Mouse (Mus musculus) limb, embryonic 10.5 days (tissue): ENCODE measurements at regions not wholly inside any gene's neighbourhood (a gene's known extent, or its start where the extent isn't known, plus 50 kb on each side); places are given as distances from the start of the nearest gene placed in this dataset.

Experiments used
- DNase-seq: peaks from one replicate; pipeline ENCODE4 v3.0.0-alpha.2; 2017; ENCODE audit warnings: low spot score
- H3K27ac ChIP-seq: fragments of 300-500 bp; sonication (generic); 2 replicates; pipeline ENCODE4 v1.5.1; 2016; ENCODE audit warnings: mild to moderate bottlenecking
- H3K27me3 ChIP-seq: fragments of 300-500 bp; sonication (generic); 2 replicates; pipeline ENCODE4 v1.6.1; 2016; ENCODE audit warnings: low read depth, mild to moderate bottlenecking; ENCODE audit not compliant: poor library complexity, severe bottlenecking
- H3K36me3 ChIP-seq: fragments of 300-500 bp; sonication (generic); 2 replicates; pipeline ENCODE4 v1.6.1; 2016; ENCODE audit warnings: mild to moderate bottlenecking, moderate library complexity
- H3K4me1 ChIP-seq: fragments of 300-500 bp; sonication (generic); 2 replicates; pipeline ENCODE4 v1.6.1; 2016
- H3K4me3 ChIP-seq: fragments of 300-500 bp; sonication (generic); 2 replicates; pipeline ENCODE4 v1.5.1; 2016; ENCODE audit warnings: mild to moderate bottlenecking, moderate library complexity
- H3K9me3 ChIP-seq: fragments of 300-500 bp; sonication (generic); replicated peaks from 2 replicates; pipeline ENCODE4 v1.6.1; 2016; ENCODE audit warnings: mild to moderate bottlenecking
- WGBS: fragments of 180-500 bp; shearing (Covaris S2); methylation state at CpG from one replicate; pipeline ENCODE4 v1.1.7; 2016; 5-methylcytosine and 5-hydroxymethylcytosine counted together

DNA sequence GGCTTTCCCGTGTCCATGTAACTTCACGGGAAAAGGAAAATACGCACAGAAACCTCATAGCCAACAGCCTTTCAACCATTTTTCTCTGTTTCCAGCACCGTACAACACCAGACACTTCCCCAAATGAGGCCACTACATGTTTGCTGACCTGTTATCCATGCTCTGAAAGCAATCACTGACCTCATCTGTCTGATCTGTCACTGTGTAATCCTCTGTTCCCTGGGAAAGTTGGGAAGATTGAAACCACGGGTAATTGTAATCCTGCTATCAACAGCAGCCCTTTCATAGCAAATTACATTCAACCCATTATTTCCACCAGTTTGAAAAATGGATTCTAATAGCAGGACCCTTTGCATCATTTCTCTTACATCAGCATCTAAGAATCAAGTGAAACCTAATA, 2798.2 kb upstream of the 5930422O12Rik start:
- DNase-seq = no peak
- no peaks in the 10 kb centered on the region for H3K9me3 ChIP-seq
- no peaks in the 10 kb centered on the region for H3K4me1 ChIP-seq
- H3K36me3 ChIP-seq = no peaks in the 10 kb centered on the region
- 84% methylated on average over 5 of the region's 5 CpGs for WGBS
- H3K27me3 ChIP-seq = no peaks in the 10 kb centered on the region
- H3K4me3 ChIP-seq = no peak overlapping the region
- no peak overlapping the region for H3K27ac ChIP-seq

DNA sequence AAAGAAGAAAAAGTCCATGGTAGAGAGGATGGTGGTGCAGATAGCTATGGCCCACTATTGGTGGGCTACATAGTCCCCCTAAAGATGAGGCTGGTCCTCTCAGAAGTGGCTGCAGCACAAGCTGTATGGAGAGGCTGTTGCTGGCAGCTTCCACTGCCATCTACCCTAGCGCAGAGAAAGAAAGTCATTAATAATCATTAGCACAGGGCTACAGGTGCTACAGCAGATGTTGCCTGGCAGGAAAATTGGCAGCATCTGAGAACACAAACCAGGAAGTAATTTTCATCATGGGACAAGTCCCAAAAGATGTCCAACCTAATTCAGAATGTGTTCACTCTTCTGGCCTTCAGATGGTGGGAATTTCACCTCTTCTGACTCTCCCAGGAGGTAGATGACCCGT, 2791.7 kb upstream of the 5930422O12Rik start:
- WGBS = 77% methylated on average over 2 of the region's 2 CpGs
- no peaks in the 10 kb centered on the region for H3K36me3 ChIP-seq
- no peaks in the 10 kb centered on the region for H3K4me1 ChIP-seq
- no peak overlapping the region for H3K4me3 ChIP-seq
- no peak overlapping the region for H3K27ac ChIP-seq
- no peaks in the 10 kb centered on the region for H3K27me3 ChIP-seq
- no peak for DNase-seq
- no peaks in the 10 kb centered on the region for H3K9me3 ChIP-seq

DNA sequence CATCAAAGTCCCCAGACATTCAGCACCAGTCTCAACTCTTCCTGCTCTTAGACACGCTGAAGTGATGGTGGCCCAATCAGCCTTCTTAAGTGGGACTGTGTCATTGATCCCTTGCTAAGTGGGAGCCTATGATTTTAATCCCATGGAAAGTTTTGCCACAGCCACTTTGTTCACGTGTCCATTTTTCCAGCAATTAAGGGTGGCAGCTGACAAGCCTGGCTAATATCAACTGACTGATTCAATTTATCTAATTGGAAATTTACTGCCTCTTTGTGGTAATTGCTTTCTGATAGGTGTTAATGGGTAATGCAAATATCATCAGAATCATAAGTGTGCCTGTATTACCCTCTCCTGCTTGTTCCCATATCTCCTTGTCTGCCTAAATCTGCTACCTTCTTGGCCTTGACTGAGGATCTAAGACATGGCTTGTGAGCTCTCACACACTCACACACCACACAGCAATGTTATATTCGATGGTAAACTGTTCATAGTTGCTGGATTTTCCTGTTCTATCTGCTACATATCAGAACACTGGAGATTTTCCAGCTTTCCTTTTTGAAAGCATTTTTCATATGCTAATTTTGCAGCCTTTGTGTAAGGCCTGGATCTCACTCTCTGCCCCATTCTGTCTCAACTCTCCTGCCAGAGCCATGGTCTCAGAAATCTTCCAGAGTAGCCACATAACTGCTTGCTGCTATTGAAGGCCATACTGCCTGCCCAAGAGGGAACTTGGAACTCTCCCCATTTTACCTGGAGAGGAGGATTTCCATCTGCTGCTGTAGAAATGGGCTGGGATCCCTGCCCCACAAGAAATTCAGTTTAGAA, 2785.4 kb upstream of the 5930422O12Rik start:
- no peaks in the 10 kb centered on the region for H3K4me1 ChIP-seq
- no peak for DNase-seq
- 62% methylated on average over 3 of the region's 3 CpGs for WGBS
- H3K9me3 ChIP-seq = no peaks in the 10 kb centered on the region
- no peak overlapping the region for H3K27ac ChIP-seq
- H3K4me3 ChIP-seq = no peak overlapping the region
- H3K27me3 ChIP-seq = no peaks in the 10 kb centered on the region
- H3K36me3 ChIP-seq = no peaks in the 10 kb centered on the region

DNA sequence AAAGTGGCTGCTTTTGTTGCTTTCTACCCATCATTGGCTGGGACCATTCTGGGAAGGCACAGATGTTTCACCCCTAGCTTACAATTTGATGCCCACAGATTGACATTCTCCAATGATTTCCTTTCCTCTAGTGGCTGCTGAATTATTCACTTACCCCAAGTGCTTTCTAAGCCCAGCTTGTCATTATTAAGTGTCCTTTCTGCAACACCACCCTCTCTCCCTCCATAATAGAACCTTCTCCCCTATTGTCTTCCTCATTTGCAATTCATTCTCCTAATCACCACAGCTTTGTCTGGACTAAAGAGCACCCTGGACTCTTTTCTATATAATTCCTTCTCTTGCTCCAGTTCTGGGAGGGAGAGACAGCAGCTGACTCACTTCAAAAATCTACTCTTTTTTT, 2780.0 kb upstream of the 5930422O12Rik start:
- Histone ChIP-seq H3K9me3 (no peaks in the 10 kb centered on the region), H3K27ac (no peak overlapping the region), H3K36me3 (no peaks in the 10 kb centered on the region), H3K4me1 (no peaks in the 10 kb centered on the region), H3K4me3 (no peak overlapping the region), H3K27me3 (no peaks in the 10 kb centered on the region)
- no peak for DNase-seq

DNA sequence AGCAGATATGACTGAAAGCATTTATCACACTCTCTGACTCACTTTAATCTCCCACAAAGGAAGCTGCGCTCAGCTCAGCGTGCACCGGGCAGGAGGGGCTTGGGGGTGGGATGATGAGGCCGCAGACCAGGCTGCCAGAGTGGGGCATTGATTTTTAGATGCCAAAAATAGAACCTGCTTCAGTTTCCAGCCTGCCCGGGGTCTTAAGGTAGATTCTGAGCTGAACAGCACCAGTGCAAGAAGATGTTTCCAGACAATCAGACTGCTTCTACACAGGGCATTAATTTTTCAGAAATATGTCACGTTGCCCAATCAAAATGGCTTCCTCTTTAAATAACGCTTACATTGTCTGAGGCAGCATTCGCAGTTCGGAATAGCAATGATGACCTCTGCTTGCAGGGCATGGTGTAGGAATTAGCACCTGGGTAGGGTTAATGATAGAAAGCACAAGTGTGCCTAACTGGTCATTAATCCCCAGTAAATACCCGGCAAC, 2772.7 kb upstream of the 5930422O12Rik start:
- Histone ChIP-seq H3K27ac (no peak overlapping the region), H3K36me3 (no peaks in the 10 kb centered on the region), H3K27me3 (no peaks in the 10 kb centered on the region), H3K4me1 (peaks cover 8% of the 10 kb centered on the region), H3K4me3 (no peak overlapping the region), H3K9me3 (no peaks in the 10 kb centered on the region)
- DNase-seq = no peak
- WGBS = 75% methylated on average over 10 of the region's 10 CpGs

DNA sequence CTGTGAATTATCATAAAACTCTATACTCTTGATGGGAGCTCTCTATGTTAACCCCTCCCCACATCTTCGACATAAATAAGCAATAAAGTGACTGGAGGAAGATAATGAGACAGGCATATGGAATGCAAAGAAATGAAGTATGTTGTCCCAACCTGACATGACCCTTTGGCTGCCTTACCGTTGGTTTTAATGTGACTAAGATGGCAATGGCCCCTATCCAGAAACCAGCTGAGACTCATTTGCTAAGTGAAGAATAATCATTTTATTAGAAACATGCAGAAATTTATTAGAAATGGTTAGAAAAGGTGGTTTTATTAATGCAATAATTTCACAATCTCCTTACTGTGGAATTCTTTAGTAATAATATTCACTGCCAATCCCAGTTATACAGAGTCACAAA, 2767.2 kb upstream of the 5930422O12Rik start:
- Histone ChIP-seq H3K27ac (no peak overlapping the region), H3K4me3 (no peak overlapping the region), H3K36me3 (no peaks in the 10 kb centered on the region), H3K27me3 (no peaks in the 10 kb centered on the region), H3K9me3 (no peaks in the 10 kb centered on the region), H3K4me1 (peaks cover 2% of the 10 kb centered on the region; the same call in 1 of the 2 replicates)
- no peak for DNase-seq
- 78% methylated on average over 2 of the region's 2 CpGs for WGBS

DNA sequence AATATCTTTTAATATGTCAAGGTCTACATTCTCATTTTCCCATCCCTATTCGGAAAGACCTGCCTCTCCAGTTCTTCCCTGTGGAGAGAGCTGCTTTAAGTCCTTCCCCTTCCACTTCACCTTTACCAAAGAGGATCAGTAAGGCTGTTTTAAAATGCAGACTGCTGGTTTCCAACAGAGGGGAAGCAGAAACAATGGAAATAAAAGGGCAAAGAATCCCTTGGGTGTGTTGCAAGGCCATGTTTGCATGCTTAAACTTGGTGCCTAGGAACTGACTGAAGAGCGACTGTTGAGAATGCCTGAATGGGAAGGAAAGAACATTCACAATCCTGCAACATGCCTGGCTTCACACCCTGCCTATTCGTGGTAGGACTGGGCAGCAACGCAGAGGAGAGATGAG, 2759.1 kb upstream of the 5930422O12Rik start:
- Histone ChIP-seq H3K9me3 (no peaks in the 10 kb centered on the region), H3K27me3 (no peaks in the 10 kb centered on the region), H3K36me3 (no peaks in the 10 kb centered on the region), H3K27ac (no peak overlapping the region), H3K4me1 (no peaks in the 10 kb centered on the region), H3K4me3 (no peak overlapping the region)
- 75% methylated on average over 4 of the region's 4 CpGs for WGBS
- DNase-seq = no peak

DNA sequence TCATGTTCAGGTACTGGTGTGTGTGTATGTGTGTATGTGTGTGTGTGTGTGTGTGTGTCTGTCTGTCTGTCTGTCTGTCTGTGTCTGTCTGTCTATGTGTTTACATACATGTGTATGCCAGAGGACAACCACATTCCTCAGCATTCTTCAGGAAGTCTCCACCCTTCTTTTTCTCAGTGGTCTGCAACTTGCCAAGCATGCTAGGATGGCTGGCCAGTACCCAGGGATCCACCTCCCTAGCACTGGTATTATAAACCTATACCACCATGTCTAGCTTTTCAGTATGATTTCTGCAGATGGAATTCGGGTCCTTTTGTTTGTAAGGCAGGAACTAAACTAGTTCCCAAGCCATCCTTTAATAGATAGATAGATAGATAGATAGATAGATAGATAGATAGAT, 2751.1 kb upstream of the 5930422O12Rik start:
- DNase-seq = no peak
- Histone ChIP-seq H3K27ac (no peak overlapping the region), H3K4me3 (no peak overlapping the region), H3K36me3 (no peaks in the 10 kb centered on the region), H3K27me3 (no peaks in the 10 kb centered on the region), H3K4me1 (no peaks in the 10 kb centered on the region), H3K9me3 (no peaks in the 10 kb centered on the region)
- 90% methylated on average over 1 of the region's 1 CpGs for WGBS

DNA sequence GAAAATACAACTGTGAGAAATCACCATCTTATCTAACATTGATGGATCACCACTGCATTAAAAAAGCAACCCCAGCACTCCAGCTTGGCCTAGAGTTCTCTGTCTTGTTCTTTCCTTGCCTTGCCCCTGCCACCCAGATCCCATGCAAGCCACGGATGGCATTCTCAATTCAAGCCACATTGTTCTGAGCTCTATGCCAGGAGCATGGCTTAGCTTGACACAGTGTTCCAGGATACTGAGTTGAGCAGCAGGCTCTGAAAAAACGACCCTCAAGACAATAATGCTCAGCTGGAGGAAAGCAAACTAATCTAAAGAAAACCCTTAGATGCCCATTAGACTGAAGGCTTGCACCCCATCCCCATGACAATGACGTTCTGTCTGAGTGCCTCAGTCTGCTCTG, 2746.3 kb upstream of the 5930422O12Rik start:
- DNase-seq = no peak
- H3K4me3 ChIP-seq = no peak overlapping the region
- no peaks in the 10 kb centered on the region for H3K4me1 ChIP-seq
- WGBS = 69% methylated on average over 3 of the region's 3 CpGs
- H3K36me3 ChIP-seq = no peaks in the 10 kb centered on the region
- H3K9me3 ChIP-seq = no peaks in the 10 kb centered on the region
- no peaks in the 10 kb centered on the region for H3K27me3 ChIP-seq
- H3K27ac ChIP-seq = no peak overlapping the region

DNA sequence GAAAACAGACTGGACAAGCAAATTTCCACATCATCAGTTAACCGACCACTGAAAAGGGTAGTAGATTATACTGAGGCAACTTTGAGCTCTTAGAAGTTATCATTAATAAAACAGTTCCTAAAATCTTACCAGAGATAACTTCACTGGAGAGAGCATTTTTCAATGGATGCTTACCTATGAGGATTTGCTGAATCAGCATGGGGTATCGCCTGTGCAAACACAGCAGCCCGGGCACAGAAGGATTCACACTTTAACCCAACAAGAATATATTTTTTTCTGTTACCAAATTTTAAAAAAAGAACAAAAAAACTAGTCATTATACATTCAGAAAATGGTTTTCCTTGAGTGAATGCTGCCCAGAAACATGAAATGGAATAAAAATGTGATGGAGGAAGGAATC, 2742.0 kb upstream of the 5930422O12Rik start:
- Histone ChIP-seq H3K27me3 (no peaks in the 10 kb centered on the region), H3K27ac (no peak overlapping the region), H3K4me1 (no peaks in the 10 kb centered on the region), H3K36me3 (no peaks in the 10 kb centered on the region), H3K9me3 (no peaks in the 10 kb centered on the region), H3K4me3 (no peak overlapping the region)
- DNase-seq = no peak
- WGBS = 92% methylated on average over 3 of the region's 3 CpGs

DNA sequence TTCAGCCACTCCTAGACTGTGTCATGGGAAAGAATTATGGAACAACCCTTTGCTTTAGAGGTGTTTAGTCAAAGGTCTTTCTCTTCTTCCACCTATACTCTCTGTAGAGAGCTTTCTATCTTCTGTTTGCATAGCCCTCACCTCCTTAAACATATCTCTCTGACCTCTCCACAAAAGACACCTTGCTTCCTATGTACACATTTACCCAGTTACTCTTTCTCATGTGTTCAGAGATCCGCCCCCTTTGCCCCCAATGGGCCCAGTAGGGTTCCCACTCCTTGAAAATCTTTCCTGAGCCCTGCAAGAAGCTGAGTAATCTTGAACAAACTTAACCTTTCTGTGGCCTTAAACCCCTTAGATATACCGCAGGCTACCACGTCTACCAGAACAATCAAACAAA, 2734.4 kb upstream of the 5930422O12Rik start:
- H3K4me1 ChIP-seq = no peaks in the 10 kb centered on the region
- no peak overlapping the region for H3K27ac ChIP-seq
- no peaks in the 10 kb centered on the region for H3K36me3 ChIP-seq
- 89% methylated on average over 3 of the region's 3 CpGs for WGBS
- no peak for DNase-seq
- no peaks in the 10 kb centered on the region for H3K9me3 ChIP-seq
- no peak overlapping the region for H3K4me3 ChIP-seq
- H3K27me3 ChIP-seq = no peaks in the 10 kb centered on the region

DNA sequence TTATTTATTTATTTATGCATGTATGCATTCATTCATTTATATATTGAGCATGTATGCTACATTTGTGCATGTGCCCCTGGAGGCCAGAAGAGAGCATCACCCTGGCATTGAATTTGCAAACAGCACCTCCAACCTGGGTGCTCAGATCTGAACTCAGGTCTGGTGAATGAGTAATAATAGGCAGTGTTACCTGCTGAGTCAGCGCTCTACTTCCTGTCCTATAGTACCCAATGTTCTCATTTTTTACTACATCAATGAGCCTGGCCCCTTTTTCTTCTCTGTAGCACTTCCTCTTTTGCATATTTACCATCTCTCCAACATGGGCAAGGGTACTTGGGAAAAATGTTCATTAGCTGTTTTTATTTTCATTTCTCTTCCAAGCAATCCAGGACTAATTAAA, 2711.9 kb upstream of the 5930422O12Rik start:
- H3K27ac ChIP-seq = no peak overlapping the region
- no peak for DNase-seq
- WGBS = 74% methylated on average over 1 of the region's 1 CpGs
- H3K9me3 ChIP-seq = no peaks in the 10 kb centered on the region
- H3K4me1 ChIP-seq = no peaks in the 10 kb centered on the region
- no peaks in the 10 kb centered on the region for H3K36me3 ChIP-seq
- no peak overlapping the region for H3K4me3 ChIP-seq
- H3K27me3 ChIP-seq = no peaks in the 10 kb centered on the region

DNA sequence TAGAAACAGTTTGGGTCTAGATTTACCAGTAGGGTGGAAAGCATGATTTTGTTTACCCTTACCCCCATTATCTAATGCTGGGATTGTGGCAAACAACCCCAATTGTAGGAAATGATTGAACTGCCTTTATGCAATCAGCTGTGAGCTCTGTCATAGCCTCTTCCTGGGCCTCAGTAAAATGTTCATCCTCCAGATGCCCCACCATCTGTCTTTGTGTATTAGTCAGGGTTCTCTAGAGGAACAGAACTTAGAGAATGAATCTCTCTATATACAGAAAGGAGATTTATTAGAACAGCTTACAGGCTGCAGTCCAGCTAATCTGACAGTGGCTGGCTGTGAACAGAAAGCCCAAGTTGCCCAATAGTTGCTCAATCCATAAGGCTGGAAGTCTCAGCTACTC, 2698.1 kb upstream of the 5930422O12Rik start:
- no peaks in the 10 kb centered on the region for H3K9me3 ChIP-seq
- no peaks in the 10 kb centered on the region for H3K4me1 ChIP-seq
- H3K36me3 ChIP-seq = no peaks in the 10 kb centered on the region
- no peak overlapping the region for H3K4me3 ChIP-seq
- H3K27ac ChIP-seq = no peak overlapping the region
- H3K27me3 ChIP-seq = no peaks in the 10 kb centered on the region
- DNase-seq = no peak
